Mouse (Mus musculus) spleen, adult 2 months (tissue): ENCODE results near the gene Cobll1.

Source experiments
- CTCF ChIP-seq: fragments of 200-500 bp; IDR thresholded peaks from 2 replicates; pipeline ENCODE4 v1.5.1; 2011; ENCODE audit warnings: mild to moderate bottlenecking, inconsistent platforms; ENCODE audit not compliant: insufficient read depth, insufficient read length, insufficient replicate concordance; ENCODE audit errors: extremely low read depth
- POLR2A ChIP-seq: fragments of 200-500 bp; IDR thresholded peaks from 2 replicates; pipeline ENCODE4 v1.6.1; 2011; ENCODE audit warnings: low read depth, low read length, inconsistent platforms

DNA sequence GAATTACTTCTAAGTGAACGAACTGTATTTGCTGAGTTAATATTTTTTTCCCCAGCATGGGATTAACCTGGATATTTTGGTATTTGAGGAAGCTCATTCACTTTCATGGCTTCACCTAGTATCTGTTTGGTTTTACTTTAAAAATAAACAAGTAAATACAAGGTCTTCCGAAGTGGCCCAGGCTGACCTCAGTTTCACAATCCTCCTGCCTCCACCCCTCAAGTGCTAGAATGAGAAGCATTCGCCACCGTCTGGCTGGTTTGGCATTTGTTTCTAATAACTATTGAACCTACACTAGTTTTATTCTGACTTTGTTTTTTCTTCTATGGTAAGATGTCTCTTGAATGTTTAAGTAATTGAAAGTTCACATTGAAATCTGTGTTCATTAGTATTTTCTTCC is 23.0 kb upstream of the Cobll1 start:
- TF ChIP-seq CTCF (no peak), POLR2A (no peak)
